Mouse (Mus musculus): ENCODE measurements at regions not wholly inside any gene's neighbourhood (a gene's known extent, or its start where the extent isn't known, plus 50 kb on each side); places are given as distances from the start of the nearest gene placed in this dataset.
A peak's percentile ranks its signal among the peaks of the same experiment; 100 is the strongest.

GRCm38 (mm10) chr13:118603474-118603873 lies 66.1 kb upstream of the Fgf10 start:
- WGBS = 74% methylated on average over 5 of the region's 5 CpGs
- no peak for ATAC-seq (ENCODE audit: insufficient number of reproducible peaks, low FRiP score, low TSS enrichment, low read depth)
- H3K4me2 ChIP-seq (ENCODE audit: low read depth, severe bottlenecking) = no peak overlapping the region

GRCm38 (mm10) chr13:118596856-118597255 lies 72.7 kb upstream of the Fgf10 start:
- no peaks in the 10 kb centered on the region for H3K27me3 ChIP-seq (ENCODE audit: control insufficient read depth, insufficient read depth, low read length)
- DNase-seq (ENCODE audit: low spot score) (no peak), ATAC-seq (ENCODE audit: insufficient number of reproducible peaks, low FRiP score, low TSS enrichment, low read depth) (no peak)
- no peaks in the 10 kb centered on the region for H3K4me1 ChIP-seq (ENCODE audit: control insufficient read depth, insufficient read depth, low read length)
- H3K4me2 ChIP-seq (ENCODE audit: low read depth, severe bottlenecking) = no peak overlapping the region
- H3K4me3 ChIP-seq (ENCODE audit: low read depth, low read length) = no peak overlapping the region
- no peak overlapping the region for H3K9ac ChIP-seq (ENCODE audit: low read length)
- 69% methylated on average over 5 of the region's 5 CpGs for WGBS
- H3K9me3 ChIP-seq (ENCODE audit: control insufficient read depth, low read length) = no peaks in the 10 kb centered on the region
- no peak overlapping the region for H3K27ac ChIP-seq (replicated peaks; ENCODE audit: low read depth, low read length)
- no peaks in the 10 kb centered on the region for H3K36me3 ChIP-seq (ENCODE audit: control insufficient read depth, insufficient read depth, low read length)

More at GRCm38 (mm10) chr13:118603474-118603873, 66.1 kb upstream of the Fgf10 start:
- H3K4me1 ChIP-seq (ENCODE audit: control insufficient read depth, insufficient read depth, low read length) = no peaks in the 10 kb centered on the region
- H3K9ac ChIP-seq (ENCODE audit: low read length) = no peak overlapping the region
- H3K27me3 ChIP-seq (ENCODE audit: control insufficient read depth, insufficient read depth, low read length) = no peaks in the 10 kb centered on the region
- DNase-seq (ENCODE audit: low spot score) = no peak
- H3K9me3 ChIP-seq (ENCODE audit: control insufficient read depth, low read length) = no peaks in the 10 kb centered on the region
- H3K4me3 ChIP-seq (ENCODE audit: low read depth, low read length) = no peak overlapping the region
- no peaks in the 10 kb centered on the region for H3K36me3 ChIP-seq (ENCODE audit: control insufficient read depth, insufficient read depth, low read length)
- H3K27ac ChIP-seq (replicated peaks; ENCODE audit: low read depth, low read length) = no peak overlapping the region

- Histone ChIP-seq H3K9me3 (ENCODE audit: control insufficient read depth, low read length) (no peaks in the 10 kb centered on the region), H3K4me1 (ENCODE audit: control insufficient read depth, insufficient read depth, low read length) (no peaks in the 10 kb centered on the region), H3K27ac (replicated peaks; ENCODE audit: low read depth, low read length) (no peak overlapping the region), H3K9ac (ENCODE audit: low read length) (no peak overlapping the region), H3K27me3 (ENCODE audit: control insufficient read depth, insufficient read depth, low read length) (no peaks in the 10 kb centered on the region), H3K4me3 (ENCODE audit: low read depth, low read length) (no peak overlapping the region), H3K4me2 (ENCODE audit: low read depth, severe bottlenecking) (no peak overlapping the region), H3K36me3 (ENCODE audit: control insufficient read depth, insufficient read depth, low read length) (no peaks in the 10 kb centered on the region)
- DNase-seq (ENCODE audit: low spot score) (no peak), ATAC-seq (ENCODE audit: insufficient number of reproducible peaks, low FRiP score, low TSS enrichment, low read depth) (no peak)
- 76% methylated on average over 6 of the region's 6 CpGs for WGBS
These were observed 73.3 kb upstream of the Fgf10 start for GRCm38 (mm10) chr13:118596218-118596795.

- 64% methylated on average over 4 of the region's 4 CpGs for WGBS
- no peak for DNase-seq (ENCODE audit: low spot score)
These were observed 77.5 kb upstream of the Fgf10 start for GRCm38 (mm10) chr13:118592074-118592473.

GRCm38 (mm10) chr13:118572555-118572954 lies 97.0 kb upstream of the Fgf10 start:
- no peak overlapping the region for H3K9ac ChIP-seq (ENCODE audit: low read length)
- no peaks in the 10 kb centered on the region for H3K36me3 ChIP-seq (ENCODE audit: control insufficient read depth, insufficient read depth, low read length)
- no peak overlapping the region for H3K4me2 ChIP-seq (ENCODE audit: low read depth, severe bottlenecking)
- no peak for ATAC-seq (ENCODE audit: insufficient number of reproducible peaks, low FRiP score, low TSS enrichment, low read depth)
- DNase-seq (ENCODE audit: low spot score) = no peak
- no peak overlapping the region for H3K27ac ChIP-seq (replicated peaks; ENCODE audit: low read depth, low read length)
- no peaks in the 10 kb centered on the region for H3K27me3 ChIP-seq (ENCODE audit: control insufficient read depth, insufficient read depth, low read length)
- H3K4me1 ChIP-seq (ENCODE audit: control insufficient read depth, insufficient read depth, low read length) = no peaks in the 10 kb centered on the region
- no peaks in the 10 kb centered on the region for H3K9me3 ChIP-seq (ENCODE audit: control insufficient read depth, low read length)
- 59% methylated on average over 1 of the region's 1 CpGs for WGBS
- H3K4me3 ChIP-seq (ENCODE audit: low read depth, low read length) = no peak overlapping the region

More at GRCm38 (mm10) chr13:118592074-118592473, 77.5 kb upstream of the Fgf10 start:
- Histone ChIP-seq H3K4me2 (ENCODE audit: low read depth, severe bottlenecking) (no peak overlapping the region), H3K9me3 (ENCODE audit: control insufficient read depth, low read length) (no peaks in the 10 kb centered on the region), H3K4me3 (ENCODE audit: low read depth, low read length) (no peak overlapping the region), H3K9ac (ENCODE audit: low read length) (no peak overlapping the region), H3K36me3 (ENCODE audit: control insufficient read depth, insufficient read depth, low read length) (no peaks in the 10 kb centered on the region), H3K27ac (replicated peaks; ENCODE audit: low read depth, low read length) (no peak overlapping the region), H3K4me1 (ENCODE audit: control insufficient read depth, insufficient read depth, low read length) (no peaks in the 10 kb centered on the region), H3K27me3 (ENCODE audit: control insufficient read depth, insufficient read depth, low read length) (no peaks in the 10 kb centered on the region)
- ATAC-seq (ENCODE audit: insufficient number of reproducible peaks, low FRiP score, low TSS enrichment, low read depth) = no peak

DNA sequence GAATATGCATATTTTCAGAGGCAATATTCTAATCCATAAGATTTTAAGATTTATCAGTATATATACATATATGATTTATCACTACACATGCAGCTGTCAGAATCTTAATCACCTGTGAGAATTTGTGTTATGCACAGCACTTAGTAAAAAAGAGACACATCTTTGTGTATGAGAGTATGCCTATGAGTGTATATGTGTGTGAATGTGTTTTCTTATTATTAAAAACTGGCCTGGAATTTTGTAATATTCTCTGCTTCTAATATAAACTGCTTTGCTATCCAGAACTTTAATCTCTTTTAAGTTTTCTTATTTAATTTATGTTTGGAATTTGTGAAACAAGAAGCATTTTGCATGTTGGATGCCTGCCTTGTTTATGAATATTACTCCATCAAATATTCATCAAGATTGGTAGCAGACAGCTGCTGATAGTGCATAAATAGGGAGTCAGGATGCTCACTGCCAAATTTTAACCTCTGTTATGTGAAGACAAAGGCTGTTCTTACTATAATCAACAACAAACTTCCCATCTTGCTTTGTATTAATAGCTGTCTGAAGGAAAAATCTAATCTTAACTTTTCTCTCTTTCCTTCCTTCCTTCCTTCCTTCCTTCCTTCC lies 104.3 kb upstream of the Fgf10 start:
- Histone ChIP-seq H3K36me3 (ENCODE audit: control insufficient read depth, insufficient read depth, low read length) (no peaks in the 10 kb centered on the region), H3K27ac (replicated peaks; ENCODE audit: low read depth, low read length) (no peak overlapping the region), H3K27me3 (ENCODE audit: control insufficient read depth, insufficient read depth, low read length) (no peaks in the 10 kb centered on the region), H3K4me3 (ENCODE audit: low read depth, low read length) (no peak overlapping the region), H3K4me2 (ENCODE audit: low read depth, severe bottlenecking) (no peak overlapping the region), H3K9me3 (ENCODE audit: control insufficient read depth, low read length) (no peaks in the 10 kb centered on the region), H3K4me1 (ENCODE audit: control insufficient read depth, insufficient read depth, low read length) (no peaks in the 10 kb centered on the region), H3K9ac (ENCODE audit: low read length) (no peak overlapping the region)
- ATAC-seq (ENCODE audit: insufficient number of reproducible peaks, low FRiP score, low TSS enrichment, low read depth) (no peak), DNase-seq (ENCODE audit: low spot score) (no peak)

GRCm38 (mm10) chr13:118558966-118559365 lies 110.6 kb upstream of the Fgf10 start:
- H3K4me3 ChIP-seq (ENCODE audit: low read depth, low read length) = no peak overlapping the region
- no peaks in the 10 kb centered on the region for H3K4me1 ChIP-seq (ENCODE audit: control insufficient read depth, insufficient read depth, low read length)
- no peak overlapping the region for H3K27ac ChIP-seq (replicated peaks; ENCODE audit: low read depth, low read length)
- WGBS = 91% methylated on average over 2 of the region's 2 CpGs
- no peak overlapping the region for H3K4me2 ChIP-seq (ENCODE audit: low read depth, severe bottlenecking)
- DNase-seq (ENCODE audit: low spot score) (no peak), ATAC-seq (ENCODE audit: insufficient number of reproducible peaks, low FRiP score, low TSS enrichment, low read depth) (0 out of 2 replicates have a peak, but pooled peaks have one; percentile 21)
- H3K9ac ChIP-seq (ENCODE audit: low read length) = no peak overlapping the region
- no peaks in the 10 kb centered on the region for H3K9me3 ChIP-seq (ENCODE audit: control insufficient read depth, low read length)
- no peaks in the 10 kb centered on the region for H3K27me3 ChIP-seq (ENCODE audit: control insufficient read depth, insufficient read depth, low read length)
- H3K36me3 ChIP-seq (ENCODE audit: control insufficient read depth, insufficient read depth, low read length) = no peaks in the 10 kb centered on the region

GRCm38 (mm10) chr13:118552029-118552428 lies 117.6 kb upstream of the Fgf10 start:
- Histone ChIP-seq H3K36me3 (ENCODE audit: control insufficient read depth, insufficient read depth, low read length) (no peaks in the 10 kb centered on the region), H3K4me1 (ENCODE audit: control insufficient read depth, insufficient read depth, low read length) (no peaks in the 10 kb centered on the region), H3K27ac (replicated peaks; ENCODE audit: low read depth, low read length) (no peak overlapping the region), H3K27me3 (ENCODE audit: control insufficient read depth, insufficient read depth, low read length) (no peaks in the 10 kb centered on the region), H3K9ac (ENCODE audit: low read length) (no peak overlapping the region), H3K4me3 (ENCODE audit: low read depth, low read length) (no peak overlapping the region), H3K9me3 (ENCODE audit: control insufficient read depth, low read length) (no peaks in the 10 kb centered on the region), H3K4me2 (ENCODE audit: low read depth, severe bottlenecking) (no peak overlapping the region)
- no peak for DNase-seq (ENCODE audit: low spot score)
- ATAC-seq (ENCODE audit: insufficient number of reproducible peaks, low FRiP score, low TSS enrichment, low read depth) = no peak
- 79% methylated on average over 2 of the region's 2 CpGs for WGBS

- Histone ChIP-seq H3K27ac (replicated peaks; ENCODE audit: low read depth, low read length) (no peak overlapping the region), H3K4me3 (ENCODE audit: low read depth, low read length) (no peak overlapping the region), H3K27me3 (ENCODE audit: control insufficient read depth, insufficient read depth, low read length) (no peaks in the 10 kb centered on the region), H3K4me1 (ENCODE audit: control insufficient read depth, insufficient read depth, low read length) (no peaks in the 10 kb centered on the region), H3K36me3 (ENCODE audit: control insufficient read depth, insufficient read depth, low read length) (no peaks in the 10 kb centered on the region), H3K9me3 (ENCODE audit: control insufficient read depth, low read length) (no peaks in the 10 kb centered on the region), H3K4me2 (ENCODE audit: low read depth, severe bottlenecking) (no peak overlapping the region), H3K9ac (ENCODE audit: low read length) (no peak overlapping the region)
- ATAC-seq (ENCODE audit: insufficient number of reproducible peaks, low FRiP score, low TSS enrichment, low read depth) (no peak), DNase-seq (ENCODE audit: low spot score) (no peak)
- WGBS = 62% methylated on average over 2 of the region's 2 CpGs
These were observed 130.8 kb upstream of the Fgf10 start for GRCm38 (mm10) chr13:118538742-118539141.

All from limb, embryonic 11.5 days (tissue).